Mouse (Mus musculus): Measurements from ENCODE around the gene Atf7. TPM values are rescaled to one million over a fixed set of nuclear protein-coding genes. Genes with fewer than 3 reads are reported as not detected.
"Not testable (repeated sequence)": the region's sequence is repeated elsewhere in the genome, so short reads cannot be mapped to it uniquely, and the experiment has no call there.

The Atf7 gene
- total RNA-seq, 2 experiments from 2014 or later: 81.4 to 87.1 TPM

DNA sequence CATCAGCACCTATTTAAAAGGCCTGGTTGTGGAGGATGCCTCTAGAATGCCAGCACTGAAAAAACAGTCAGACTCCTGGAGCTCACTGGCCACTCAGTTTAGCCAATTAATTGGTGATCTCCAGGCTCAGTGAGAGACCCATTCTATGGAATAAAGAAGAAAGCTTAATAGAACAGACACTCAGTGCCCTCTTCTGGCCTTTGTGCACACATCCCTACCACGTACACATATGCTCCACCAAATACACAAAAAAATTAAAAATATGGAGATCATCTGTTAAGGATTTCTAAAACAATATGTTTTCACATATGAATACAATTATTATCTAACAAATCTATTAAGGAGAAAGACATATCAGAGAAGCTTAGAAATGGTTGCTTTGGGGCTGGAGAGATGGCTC is 4.5 kb downstream of the Atf7 start:
- no peak for DNase-seq (ENCODE audit: low spot score in 2 of 2)

DNA sequence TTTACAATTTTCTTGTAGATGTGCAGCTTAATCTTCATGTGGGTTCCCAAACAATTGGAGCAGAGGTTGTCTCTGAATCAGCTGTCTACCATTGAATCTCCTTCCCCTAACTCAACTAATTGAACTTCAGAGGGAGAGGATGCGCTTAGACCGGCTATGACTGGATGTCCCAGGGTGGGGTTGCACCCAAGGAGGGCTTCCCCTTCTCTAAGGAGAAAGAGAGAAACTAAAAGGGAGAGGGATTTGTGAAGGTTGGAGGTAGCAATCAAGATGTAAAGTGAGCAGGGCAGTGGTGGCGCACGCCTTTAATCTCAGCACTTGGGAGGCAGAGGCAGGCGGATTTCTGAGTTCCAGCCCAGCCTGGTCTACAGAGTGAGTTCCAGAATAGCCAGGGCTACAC is 5.8 kb downstream of the Atf7 start:
- no peak for DNase-seq (ENCODE audit: low spot score in 2 of 2)

DNA sequence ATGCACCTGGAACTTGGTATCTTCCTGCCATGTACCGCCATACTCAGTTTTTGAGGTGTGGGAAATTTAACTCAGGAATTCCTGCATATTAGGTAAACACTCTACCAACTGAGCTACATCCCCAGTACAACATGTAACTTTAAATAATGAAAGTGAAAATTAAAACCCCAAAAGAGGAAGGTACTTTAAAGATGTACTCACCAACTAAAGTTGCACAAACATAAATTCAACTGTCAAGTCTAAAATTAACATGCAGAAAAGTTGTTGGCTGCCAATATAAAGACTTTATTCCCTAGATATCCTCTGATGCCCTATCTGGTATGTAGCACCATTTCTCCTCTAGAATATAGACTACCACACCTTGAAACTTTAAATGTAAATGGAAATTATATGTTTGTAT is 7.6 kb downstream of the Atf7 start:
- no peak for DNase-seq (ENCODE audit: low spot score in 2 of 2)

DNA sequence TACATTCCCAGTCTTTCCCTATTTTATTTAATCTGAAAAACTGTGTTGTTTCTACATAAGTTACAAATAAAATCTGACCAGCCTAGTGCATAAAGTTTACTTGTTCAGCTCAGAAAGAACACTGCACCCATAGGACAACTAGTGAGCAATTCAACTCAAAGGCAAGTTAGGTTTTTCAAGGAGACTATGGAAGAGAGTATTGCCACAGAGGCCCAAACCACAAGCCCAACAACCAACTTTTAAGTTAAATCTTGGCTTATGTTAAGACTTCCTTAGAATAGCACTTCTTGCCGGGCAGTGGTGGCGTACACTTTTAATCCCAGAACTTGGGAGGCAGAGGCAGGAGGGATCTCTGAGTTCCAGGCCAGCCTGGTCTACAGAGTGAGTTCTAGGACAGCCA is 9.1 kb downstream of the Atf7 start:
- DNase-seq (ENCODE audit: low spot score in 2 of 2): no peak

DNA sequence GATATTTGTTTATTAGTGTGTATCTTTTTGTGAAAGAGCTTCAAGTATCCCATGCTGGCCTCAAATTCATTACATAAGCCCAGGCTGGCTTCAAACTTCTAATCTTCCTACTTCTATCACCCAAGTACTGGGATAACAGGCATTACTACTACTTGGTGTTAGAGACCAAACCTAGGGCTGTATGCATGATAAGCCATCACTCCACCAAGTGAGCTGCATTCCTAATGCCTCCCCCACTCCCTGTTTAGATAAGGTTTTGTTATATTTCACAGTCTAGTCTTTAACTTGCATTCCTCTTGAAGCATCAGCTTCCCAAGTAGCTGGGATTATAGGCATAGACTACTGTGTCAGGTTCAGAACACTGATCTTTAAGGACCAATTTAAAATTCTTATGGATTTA is 11.0 kb downstream of the Atf7 start:
- no peak for DNase-seq (ENCODE audit: low spot score in 2 of 2)

DNA sequence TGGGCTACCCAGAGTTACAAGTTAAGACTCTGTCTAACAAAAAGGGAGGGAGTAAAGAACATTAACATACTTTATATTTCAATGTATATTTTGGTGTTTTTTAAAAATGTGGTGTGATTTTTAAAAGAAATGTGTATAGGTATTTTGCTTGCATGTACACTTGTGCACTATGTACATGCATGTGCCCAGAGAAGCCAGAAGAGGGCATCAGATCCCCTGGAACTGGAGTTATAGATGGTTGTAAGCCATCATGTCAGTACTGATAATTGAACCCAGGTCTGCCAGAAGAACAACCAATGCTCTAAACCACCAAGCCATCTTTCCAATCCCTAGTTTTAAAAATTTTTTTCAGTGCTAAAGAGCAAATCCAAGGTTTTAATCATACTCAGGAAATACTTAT is 12.3 kb downstream of the Atf7 start:
- no peak for DNase-seq (ENCODE audit: low spot score in 2 of 2)

DNA sequence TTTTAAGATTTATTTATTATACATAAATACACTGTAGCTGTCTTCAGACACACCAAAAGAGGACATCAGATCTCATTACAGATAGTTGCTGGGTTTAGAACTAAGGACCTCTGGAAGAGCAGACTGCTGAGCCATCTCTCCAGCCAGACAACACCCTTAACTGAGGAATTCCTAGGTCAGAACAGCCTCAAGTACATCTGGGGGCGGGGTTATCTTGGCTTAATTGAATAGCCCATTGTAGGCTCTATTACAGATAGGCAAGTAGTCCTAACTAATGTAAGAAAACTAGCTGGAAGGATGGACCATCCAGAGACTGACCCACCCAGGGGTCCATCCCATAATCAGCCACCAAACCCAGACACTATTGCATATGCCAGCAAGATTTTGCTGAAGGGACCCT is 16.7 kb downstream of the Atf7 start:
- not testable (repeated sequence) for DNase-seq (ENCODE audit: low spot score in 2 of 2)

DNA sequence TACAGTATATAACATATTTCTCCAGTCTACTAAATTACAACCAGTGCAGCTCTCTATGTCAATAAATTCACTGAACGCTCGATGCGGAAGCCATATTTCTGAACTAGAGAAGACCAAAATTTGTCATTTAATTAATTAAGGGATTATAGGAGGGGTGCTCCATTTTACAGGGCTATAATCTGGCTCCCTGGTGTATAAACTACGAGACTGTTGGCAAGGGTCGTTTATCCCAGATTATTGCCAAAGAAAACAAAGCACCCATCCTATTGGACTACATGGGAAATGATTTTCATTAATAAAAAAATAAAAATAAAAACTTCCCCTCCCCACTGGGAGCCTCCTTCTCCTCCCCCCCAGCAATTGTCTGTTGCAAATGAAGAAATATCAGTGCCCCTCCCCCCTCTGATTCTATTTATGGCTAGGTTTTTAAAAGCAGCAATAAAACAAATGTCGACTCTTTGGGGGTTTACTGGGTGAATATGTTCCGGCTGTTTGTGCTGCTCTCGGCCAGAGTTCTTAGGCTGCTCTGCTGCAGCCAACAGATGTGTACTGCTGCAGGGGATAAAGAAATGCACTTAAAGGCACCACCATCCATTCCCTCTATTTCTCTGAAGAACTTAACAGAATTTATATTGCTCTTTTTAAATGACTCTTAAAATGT is 31.1 kb downstream of the Atf7 start:
- no peak for DNase-seq (ENCODE audit: low spot score in 2 of 2)

DNA sequence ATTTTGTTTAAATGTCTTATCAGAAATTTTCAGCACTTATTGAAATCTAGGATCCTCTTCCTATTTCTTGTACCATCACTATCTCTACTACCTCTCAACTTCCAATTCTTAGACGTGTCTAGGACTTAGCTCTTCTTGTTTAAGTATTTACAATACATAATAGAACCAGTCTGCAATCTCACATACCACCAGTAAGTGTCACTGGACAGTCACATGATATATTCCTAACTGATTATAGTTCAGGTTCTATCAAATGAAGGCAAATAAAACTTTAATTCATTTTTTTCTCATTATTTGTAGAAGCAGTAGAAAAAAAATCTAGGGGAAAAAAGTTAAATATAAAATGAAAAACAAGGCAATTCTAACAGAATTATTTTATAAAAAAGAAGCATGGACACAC is 32.6 kb downstream of the Atf7 start:
- DNase-seq (ENCODE audit: low spot score in 2 of 2): no peak

DNA sequence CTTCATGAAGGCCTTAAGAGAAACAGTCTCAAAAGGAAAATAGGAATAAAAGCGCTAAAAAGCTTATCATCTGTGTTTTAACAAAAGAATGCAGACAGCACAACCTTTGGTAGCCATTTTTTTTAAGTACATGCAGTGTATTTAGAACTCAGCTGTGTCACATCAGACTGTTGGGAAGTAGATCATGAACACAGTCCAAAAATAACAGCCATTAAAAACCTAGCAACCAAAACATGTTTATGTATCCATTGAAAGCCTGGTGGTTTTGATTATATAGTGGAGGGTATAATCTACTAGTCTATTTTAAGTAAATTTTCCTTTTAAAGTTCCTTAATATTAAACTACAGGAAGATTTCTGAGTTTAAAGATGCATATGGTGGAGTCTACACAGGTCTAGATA is 34.7 kb downstream of the Atf7 start:
- DNase-seq (ENCODE audit: low spot score in 2 of 2): no peak

DNA sequence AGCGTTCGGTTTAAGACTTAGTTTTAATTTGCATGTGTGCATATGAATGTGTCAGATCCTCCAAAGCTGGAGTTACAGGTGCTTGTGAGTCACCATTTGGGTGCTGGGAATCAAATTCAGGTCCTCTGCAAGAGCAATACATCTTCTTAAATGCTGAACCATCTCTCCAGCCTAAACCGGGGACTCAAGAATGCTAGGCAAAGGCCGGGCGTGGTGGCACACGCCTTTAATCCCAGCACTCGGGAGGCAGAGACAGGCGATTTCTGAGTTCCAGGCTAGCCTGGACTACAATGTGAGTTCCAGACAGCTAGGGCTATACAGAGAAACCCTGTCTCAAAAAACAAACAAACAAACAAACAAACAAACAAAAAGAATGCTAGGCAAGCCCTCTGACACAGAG is 35.4 kb downstream of the Atf7 start:
- no peak for DNase-seq (ENCODE audit: low spot score in 2 of 2)

DNA sequence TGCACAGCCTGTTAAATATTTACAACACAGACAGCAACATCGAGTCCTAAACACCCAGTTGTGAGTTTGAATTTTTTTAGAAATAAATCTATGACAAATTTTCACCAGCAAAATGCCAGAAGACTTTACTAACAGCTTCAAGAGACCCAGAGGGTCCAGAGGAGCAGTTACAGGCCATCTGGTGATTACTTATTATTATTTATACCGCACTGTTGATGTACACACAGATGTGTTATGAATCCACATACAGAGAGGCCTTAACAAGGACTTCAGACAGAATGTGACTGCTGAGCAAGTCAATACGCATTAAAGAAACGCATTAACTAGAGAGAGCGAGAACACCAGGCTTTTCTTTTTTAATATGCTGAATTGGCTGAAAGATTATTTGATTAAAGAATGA is 39.8 kb downstream of the Atf7 start:
- no peak for DNase-seq (ENCODE audit: low spot score in 2 of 2)

DNA sequence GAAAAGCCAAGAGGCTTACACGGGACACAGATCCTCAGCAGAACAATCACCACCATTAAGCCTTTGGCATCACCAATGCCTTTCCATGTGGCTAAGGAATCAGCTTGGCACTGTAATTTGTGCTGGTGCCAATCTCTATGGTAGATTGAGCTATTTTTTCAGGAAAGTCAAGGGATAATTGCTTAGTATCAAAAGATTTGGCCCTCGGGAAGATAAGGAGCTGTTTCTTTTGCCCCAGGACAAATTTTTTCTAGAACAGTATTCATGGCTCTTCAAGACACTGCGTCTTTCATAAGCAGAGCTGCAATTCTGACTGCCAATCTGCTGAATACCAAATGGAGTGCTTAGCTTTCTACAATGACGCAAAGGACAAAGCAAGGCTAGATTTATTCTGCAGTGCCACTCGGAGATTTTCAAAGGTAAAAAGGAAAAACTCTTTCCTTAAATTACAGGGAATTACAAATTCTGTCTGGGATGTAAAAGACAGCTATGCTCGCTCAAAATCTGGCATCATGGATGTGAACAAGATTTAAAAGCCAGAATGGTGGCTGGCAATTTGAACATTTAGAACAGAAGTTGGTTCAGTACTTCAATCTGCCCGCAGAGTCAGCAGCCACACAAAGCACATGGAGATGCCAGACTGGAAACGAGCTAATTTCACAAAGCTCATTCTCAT is 41.4 kb downstream of the Atf7 start:
- no peak for DNase-seq (ENCODE audit: low spot score in 2 of 2)

DNA sequence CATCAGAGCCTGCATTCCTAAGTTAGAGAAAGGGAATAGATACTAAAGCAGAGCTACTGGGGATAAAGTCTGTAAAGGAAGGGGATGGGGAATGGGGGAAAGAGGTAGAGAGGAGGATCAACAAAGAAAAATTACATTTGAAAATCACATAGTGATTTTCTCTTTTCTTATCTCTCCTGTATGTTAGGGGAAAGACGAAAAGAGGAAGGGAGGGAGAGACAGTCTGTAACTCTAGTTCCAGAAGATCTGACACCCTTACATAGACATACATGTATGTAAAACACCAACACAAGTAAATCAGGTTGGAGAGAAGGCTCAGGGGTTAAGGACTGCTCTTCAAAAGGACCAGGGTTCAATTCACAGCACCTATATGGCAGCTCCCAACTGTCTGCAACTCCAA is 44.1 kb downstream of the Atf7 start:
- DNase-seq (ENCODE audit: low spot score in 2 of 2): no peak

DNA sequence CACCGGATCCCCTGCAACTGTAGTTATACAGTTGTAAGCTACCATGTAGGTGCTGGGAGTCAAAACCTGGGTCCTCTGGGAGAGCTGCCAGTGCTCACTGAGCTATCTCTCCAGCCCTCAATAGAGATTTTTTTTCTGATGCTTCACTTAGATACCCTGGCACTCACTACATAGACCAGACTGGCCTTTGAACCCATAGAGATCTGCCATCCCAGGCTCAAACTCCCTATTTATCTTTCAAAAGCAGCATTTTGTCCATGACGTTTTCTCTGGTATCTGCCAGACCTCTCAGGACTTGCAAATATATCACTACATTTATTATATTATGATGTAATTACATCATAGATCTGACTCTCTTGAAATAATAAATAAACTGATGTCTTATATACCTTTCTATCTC is 46.9 kb downstream of the Atf7 start:
- DNase-seq (ENCODE audit: low spot score in 2 of 2): no peak

DNA sequence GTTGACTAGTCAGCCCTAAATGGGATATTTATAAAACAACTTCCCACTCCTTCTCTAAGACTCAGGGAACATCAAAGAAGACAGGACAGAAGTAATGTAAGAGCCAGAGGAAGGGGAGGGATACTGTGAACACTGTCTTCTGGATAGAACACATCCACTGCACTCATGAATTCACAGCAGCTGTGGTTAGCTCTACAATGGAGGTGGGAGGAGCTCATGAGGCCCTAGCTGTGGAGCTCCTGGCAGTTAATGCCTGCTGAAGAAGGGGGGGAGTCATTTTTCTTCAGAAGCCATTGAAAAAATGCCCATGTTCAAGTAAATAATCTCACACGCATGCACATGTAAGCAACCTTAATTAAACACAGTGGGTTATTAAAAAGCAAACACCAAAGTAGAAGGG is 48.3 kb downstream of the Atf7 start:
- no peak for DNase-seq (ENCODE audit: low spot score in 2 of 2)

DNA sequence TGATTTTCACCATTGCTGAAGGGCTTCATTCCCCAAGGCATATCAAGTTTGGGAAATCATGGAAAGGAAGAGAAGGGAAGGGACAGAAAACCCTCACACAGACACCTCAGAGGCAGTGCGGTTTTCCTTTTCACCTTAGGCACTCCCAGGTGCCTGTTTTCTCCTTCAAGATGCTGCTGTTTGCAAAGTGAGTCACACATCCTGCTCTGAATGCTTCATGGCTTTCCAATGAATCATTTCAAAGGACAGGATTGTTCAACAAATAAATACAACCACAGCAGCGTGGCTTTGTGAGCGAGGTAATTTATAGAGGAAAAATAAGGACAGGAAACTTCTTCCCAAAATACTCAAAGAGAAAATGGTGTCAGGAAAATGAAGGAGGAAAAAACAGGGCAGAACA is 53.2 kb downstream of the Atf7 start:
- DNase-seq (ENCODE audit: low spot score in 2 of 2): no peak

DNA sequence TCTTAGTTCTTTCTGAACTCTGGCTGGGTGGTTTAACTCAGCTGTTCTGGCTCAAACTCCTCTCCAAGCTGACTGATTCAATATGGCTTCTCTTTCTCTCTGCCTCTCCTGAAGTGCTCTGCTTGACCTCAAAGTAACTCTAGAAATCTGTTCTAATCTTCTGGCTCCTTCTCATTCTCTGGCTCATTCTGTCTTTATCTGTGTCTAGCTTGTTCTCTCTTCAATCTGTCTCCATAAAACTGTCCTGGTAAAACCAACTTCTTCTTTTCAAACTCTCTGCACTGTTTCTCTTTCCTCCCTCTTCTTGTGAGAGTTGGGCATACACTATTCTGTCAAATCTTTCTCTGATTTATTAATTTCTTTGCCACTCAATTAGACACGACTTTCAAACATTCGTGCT is 57.4 kb downstream of the Atf7 start:
- DNase-seq (ENCODE audit: low spot score in 2 of 2): no peak

DNA sequence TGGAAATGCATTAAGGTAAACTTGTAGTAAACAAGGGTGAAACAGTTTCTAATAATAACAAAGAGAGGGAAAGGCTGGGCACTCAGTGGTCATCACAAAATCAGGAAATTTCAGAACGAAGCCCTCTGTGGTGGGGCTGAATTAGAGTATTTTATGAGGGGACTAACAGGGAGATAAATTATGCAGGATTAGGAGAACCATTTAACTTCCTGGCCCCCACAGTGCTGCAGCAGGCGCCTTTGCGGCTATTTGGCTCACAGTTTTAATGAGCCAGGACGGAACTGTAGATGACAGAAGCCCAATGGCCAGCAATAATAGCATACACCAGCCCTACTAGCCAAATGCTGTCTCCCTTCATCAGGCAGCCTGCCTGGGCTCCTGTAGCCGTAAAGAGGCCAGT is 61.6 kb downstream of the Atf7 start:
- no peak for DNase-seq (ENCODE audit: low spot score in 2 of 2)

DNA sequence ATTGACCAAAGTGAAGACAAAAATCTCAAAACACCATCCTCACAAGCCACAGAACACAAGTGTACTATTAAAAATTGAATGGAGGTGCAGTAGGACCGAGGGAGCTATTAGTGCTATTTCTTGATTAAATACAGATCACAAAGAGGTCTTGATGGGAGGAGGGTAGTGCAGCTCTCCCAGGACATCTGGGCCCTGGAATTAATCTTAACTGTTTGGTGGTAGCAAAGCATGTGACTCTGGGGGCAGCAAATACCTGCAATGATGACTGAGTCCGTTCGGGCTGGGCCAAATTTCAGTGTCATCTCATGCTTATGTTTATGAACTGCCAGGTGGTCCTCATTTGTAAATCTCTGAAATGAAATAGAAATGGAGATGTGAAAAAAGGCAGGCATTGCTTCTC is 62.2 kb downstream of the Atf7 start:
- DNase-seq (ENCODE audit: low spot score in 2 of 2): no peak

DNA sequence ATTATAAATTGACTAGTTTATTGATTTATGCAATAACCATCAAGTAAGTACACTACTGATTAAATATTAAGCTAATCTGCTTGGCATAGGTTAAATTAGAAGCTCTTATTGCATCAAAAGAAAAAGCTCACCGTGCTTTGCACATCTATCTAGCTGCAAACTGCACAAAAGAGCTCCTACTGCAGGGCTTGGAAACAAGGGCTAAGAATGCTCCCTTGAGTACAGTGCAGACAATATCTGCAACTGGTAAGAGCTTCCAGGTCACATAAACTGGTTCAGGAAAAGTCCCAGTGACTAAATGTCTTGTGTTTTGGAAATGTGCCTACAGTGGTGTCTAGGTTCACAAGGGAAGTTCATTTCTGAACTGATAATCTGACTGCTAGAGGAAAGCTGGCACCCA is 62.8 kb downstream of the Atf7 start:
- no peak for DNase-seq (ENCODE audit: low spot score in 2 of 2)

DNA sequence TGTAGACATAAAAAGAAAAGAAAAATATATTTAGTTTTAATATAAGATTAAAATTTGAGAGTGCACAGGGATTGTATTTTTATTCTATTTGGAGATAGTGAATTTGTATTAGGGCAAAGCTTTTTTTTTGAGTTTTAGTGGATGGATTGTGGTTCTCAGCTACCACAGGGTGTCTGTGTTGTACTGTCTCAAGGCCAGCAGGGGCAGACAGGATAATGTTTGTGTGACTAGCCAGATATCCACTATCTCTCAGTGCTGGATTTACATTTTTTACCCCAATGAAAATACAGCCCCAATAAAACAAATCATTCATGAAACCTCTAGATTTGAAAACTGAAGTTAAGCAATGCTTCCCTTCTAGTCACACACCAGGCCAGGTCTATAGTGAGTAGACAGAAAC is 67.7 kb downstream of the Atf7 start:
- no peak for DNase-seq (ENCODE audit: low spot score in 2 of 2)

DNA sequence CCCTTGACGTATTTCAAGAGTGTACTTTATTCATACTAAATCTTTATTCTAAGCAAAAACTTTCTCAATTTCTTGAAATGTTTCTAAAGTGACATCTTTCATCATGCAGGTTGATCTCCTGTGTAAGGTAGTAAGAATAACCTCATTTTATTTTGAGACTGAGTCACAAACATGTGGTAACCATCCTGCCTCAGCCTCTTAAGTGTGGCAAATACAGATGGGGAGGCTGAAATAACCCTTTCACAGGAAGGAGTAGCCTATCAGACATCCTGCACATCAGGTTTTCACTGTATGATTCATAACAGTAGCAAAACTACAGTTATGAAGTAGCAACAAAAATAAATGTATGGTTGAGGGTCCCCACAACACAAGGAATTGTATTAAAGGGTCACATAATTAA is 69.7 kb downstream of the Atf7 start:
- DNase-seq (ENCODE audit: low spot score in 2 of 2): no peak
